Mouse (Mus musculus) G1E (cell line): Measurements from ENCODE around the gene Twsg1.

Source experiments
- CTCF ChIP-seq: IDR thresholded peaks from 2 replicates; pipeline ENCODE4 v1.5.1; 2012; ENCODE audit warnings: low read depth, low read length, inconsistent platforms, mixed read lengths
- GATA2 ChIP-seq: IDR thresholded peaks from 2 replicates; pipeline ENCODE4 v1.6.1; 2012; ENCODE audit warnings: low read depth, low read length, inconsistent platforms, borderline replicate concordance
- POLR2AphosphoS5 ChIP-seq: IDR thresholded peaks from 2 replicates; pipeline ENCODE4 v1.6.1; 2012; ENCODE audit warnings: low read depth, low read length, inconsistent platforms; ENCODE audit not compliant: insufficient replicate concordance
- TAL1 ChIP-seq: conservative IDR thresholded peaks from 2 replicates; pipeline ENCODE4 v1.6.1; 2012; ENCODE audit warnings: low read depth, low read length, inconsistent platforms, mixed read lengths

DNA sequence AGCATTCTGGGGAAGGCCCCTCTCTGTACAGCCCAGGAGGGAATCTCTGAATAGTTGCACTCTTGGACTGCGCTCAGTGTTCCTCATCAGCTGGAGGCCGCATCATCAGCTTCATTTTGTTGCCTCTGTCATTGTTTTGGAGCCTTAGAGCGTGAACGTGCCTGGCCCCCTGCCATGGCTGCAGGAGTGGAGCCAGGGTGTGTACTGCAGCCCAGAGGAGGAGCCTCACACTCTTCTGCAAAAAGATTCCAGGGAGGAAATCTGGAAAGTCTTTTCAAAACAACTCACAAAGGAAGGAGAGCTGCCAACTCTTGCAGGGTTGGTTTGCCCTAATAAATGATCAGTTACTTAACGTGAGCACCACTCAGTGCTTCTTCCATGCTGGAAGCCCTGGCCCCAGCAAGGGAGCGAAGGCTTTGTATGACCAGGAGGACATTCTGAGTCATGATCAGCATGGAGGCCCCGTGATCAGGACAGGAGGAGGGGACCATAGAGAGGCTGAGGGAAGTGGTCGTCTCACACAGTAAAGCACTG is 34.8 kb downstream of the Twsg1 start:
- no peak for TF ChIP-seq CTCF
- TF ChIP-seq TAL1 = no peak
- no peak for TF ChIP-seq GATA2
- TF ChIP-seq POLR2AphosphoS5 = no peak
